Mouse (Mus musculus) forebrain, embryonic 10.5 days (tissue): ENCODE measurements around the gene Aamp. TPM values are rescaled to one million over a fixed set of nuclear protein-coding genes. Genes with fewer than 3 reads are reported as not detected.
A peak's percentile ranks its signal among the peaks of the same experiment; 100 is the strongest.

Source experiments
- DNase-seq: peaks from one replicate; pipeline ENCODE4 v3.0.0-alpha.2; 2017; ENCODE audit warnings: low spot score; ENCODE audit errors: extremely low spot score
- H3K27ac ChIP-seq: fragments of 300-500 bp; sonication (generic); 2 replicates; pipeline ENCODE4 v1.5.1; 2016; ENCODE audit warnings: mild to moderate bottlenecking
- H3K27me3 ChIP-seq: fragments of 300-500 bp; sonication (generic); 2 replicates; pipeline ENCODE4 v1.6.1; 2016; ENCODE audit warnings: mild to moderate bottlenecking; ENCODE audit not compliant: poor library complexity, severe bottlenecking
- H3K36me3 ChIP-seq: fragments of 300-500 bp; sonication (generic); replicated peaks from 2 replicates; pipeline ENCODE4 v1.6.1; 2016; ENCODE audit warnings: mild to moderate bottlenecking, moderate library complexity
- H3K4me1 ChIP-seq: fragments of 300-500 bp; sonication (generic); 2 replicates; pipeline ENCODE4 v1.6.1; 2016
- H3K4me3 ChIP-seq: fragments of 300-500 bp; sonication (generic); 2 replicates; pipeline ENCODE4 v1.5.1; 2016; ENCODE audit warnings: mild to moderate bottlenecking, moderate library complexity
- H3K9me3 ChIP-seq: fragments of 300-500 bp; sonication (generic); 2 replicates; pipeline ENCODE4 v1.6.1; 2016; ENCODE audit warnings: mild to moderate bottlenecking, moderate library complexity
- WGBS: fragments of 180-500 bp; shearing (Covaris S2); methylation state at CpG from one replicate; pipeline ENCODE4 v1.1.7; 2016; 5-methylcytosine and 5-hydroxymethylcytosine counted together
- polyA plus RNA-seq: library from polyadenylated mRNA; unstranded; fragments of >200 nt; fragmentation: Nextera tagmentation; extraction: Ambion mirVana; gene quantifications from 2 replicates; pipeline ENCODE4 v1.2.1, GENCODE M21; 2016

Gene Aamp
- polyA plus RNA-seq, 1 experiment from 2014 or later: 246 TPM

DNA sequence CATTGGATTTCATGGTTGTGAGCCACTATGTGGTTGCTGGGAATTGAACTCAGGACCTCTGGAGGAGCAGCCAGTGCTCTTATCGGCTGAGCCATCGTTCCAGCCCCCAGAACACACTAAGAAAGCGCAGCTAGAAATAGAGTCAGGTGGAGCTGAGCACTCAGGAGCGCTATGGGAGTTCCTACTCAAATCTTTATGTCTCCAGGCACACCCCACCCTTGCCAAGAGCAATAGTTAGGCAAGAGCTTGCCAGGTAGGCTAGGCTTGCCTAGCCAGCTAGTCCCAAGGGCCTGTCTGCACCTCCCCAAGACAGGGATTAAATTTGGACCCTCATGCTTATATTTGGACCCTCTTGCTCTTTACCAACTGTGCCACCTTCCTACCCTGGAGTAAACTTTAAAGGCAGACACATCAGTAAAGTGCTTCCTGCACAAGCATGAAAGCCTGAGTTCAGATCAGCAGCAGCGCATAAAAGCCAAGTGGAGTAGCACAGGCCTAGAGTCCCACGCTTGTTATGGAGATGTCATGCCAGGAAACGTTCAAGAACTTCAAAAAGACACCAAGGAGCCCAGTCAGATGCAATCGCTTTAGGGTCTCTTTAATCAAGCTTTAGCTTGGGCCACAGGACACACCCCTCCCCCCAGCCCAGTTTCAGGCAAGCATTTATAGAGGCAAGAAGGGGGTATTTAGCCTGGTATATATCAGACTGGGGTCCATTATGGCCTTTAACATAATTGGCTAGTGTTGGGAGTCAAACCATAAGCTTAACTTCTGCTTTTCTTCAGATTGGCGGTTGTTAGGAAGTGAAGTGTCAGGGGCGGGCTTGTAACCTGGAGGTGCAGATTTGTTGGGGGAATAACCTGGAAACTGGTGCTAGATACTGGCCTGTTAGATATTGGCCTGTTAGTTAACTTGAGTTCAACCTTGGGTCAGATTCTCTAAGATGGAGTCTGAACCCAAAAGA, 23.7 kb upstream of the Aamp start:
- no peaks in the 10 kb centered on the region for H3K36me3 ChIP-seq
- peaks cover 20% of the 10 kb centered on the region; the same call in 1 of the 2 replicates for H3K27me3 ChIP-seq
- 77% methylated on average over 10 of the region's 10 CpGs for WGBS

DNA sequence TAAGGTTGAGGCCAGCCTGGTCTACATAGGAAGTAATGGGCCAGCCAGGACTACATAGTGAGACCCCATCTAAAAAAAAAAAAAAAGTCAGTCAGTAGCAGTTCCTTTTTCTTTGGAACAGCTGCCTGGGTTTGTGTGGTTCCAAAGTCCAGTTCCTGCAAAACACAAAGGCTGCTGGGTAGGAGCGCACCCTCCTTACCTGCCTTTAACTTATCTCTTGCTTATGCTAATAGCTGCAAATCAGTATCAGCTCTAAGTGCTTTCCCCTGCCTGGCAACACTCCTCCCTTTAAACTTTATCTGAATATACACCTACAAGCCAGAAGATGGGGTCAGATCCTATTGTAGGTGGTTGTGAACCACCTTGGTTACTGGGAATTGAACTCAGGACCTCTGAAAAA, 22.6 kb upstream of the Aamp start:
- Histone ChIP-seq H3K36me3 (no peaks in the 10 kb centered on the region), H3K27ac (no peak overlapping the region), H3K9me3 (no peaks in the 10 kb centered on the region), H3K27me3 (peaks cover 29% of the 10 kb centered on the region), H3K4me3 (no peak overlapping the region), H3K4me1 (peaks cover 19% of the 10 kb centered on the region)
- 96% methylated on average over 1 of the region's 1 CpGs for WGBS
- no peak for DNase-seq

More for the DNA sequence above, 23.7 kb upstream of the Aamp start:
- Histone ChIP-seq H3K4me1 (peaks cover 17% of the 10 kb centered on the region), H3K27ac (no peak overlapping the region), H3K4me3 (no peak overlapping the region), H3K9me3 (no peaks in the 10 kb centered on the region)
- DNase-seq: no peak

DNA sequence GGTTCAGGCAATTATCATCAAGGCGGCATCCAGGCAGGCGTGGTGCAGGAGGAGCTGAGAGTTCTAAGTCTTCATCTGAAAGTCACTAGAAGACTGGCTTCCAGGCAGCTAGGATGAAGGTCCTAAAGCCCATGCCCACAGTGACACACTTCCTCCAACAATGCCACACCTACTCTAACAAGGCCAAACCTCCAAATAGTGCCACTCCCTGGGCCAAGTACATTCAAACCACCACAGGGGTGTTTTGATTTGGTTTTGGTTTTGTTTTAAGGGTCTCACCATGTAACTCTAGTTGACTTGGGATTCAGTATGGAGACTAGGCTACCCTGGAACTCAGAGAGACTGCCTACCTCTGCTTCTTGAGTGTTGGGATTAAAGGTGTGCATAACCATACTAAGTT, 21.0 kb upstream of the Aamp start, which contains the start of gene Tmbim1:
Tmbim1 (minus strand) TSS at position 101 of the 400 bp plus-strand sequence.
- WGBS: 89% methylated on average over 2 of the region's 2 CpGs
- H3K4me3 ChIP-seq: peak within 1 kb of the TSS; percentile 73

DNA sequence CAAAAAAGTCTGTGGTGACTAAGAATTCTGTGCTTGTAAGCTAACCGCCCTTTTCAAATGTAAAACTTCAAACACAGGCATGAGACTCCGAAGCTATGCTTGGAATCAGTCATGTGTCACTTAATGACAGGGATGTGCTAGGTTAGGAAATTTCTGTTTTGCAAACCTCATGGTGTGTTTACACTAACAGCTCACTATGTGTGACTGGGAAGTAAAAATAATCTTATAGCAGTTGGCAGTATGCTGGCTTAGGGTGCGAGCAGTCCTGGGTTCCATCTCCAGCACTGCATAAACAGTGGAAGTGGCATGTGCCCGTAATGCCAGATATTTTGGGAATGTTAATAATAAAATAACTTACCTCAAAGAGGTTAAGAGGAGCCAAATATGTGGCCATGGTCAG, 20.4 kb upstream of the Aamp start:
- Histone ChIP-seq H3K4me3 (no peak overlapping the region), H3K27ac (no peak overlapping the region), H3K27me3 (peaks cover 31% of the 10 kb centered on the region), H3K36me3 (no peaks in the 10 kb centered on the region), H3K9me3 (no peaks in the 10 kb centered on the region), H3K4me1 (peaks cover 18% of the 10 kb centered on the region)
- DNase-seq: no peak
- 84% methylated on average over 4 of the region's 4 CpGs for WGBS

More for the DNA sequence above, 21.0 kb upstream of the Aamp start, which contains the start of gene Tmbim1:
- H3K9me3 ChIP-seq: no peaks in the 10 kb centered on the region
- no peak within 1 kb of the TSS for H3K27ac ChIP-seq
- H3K36me3 ChIP-seq: no peaks in the 10 kb centered on the region
- no peak for DNase-seq
- peaks cover 19% of the 10 kb centered on the region for H3K4me1 ChIP-seq
- peaks cover 31% of the 10 kb centered on the region for H3K27me3 ChIP-seq

DNA sequence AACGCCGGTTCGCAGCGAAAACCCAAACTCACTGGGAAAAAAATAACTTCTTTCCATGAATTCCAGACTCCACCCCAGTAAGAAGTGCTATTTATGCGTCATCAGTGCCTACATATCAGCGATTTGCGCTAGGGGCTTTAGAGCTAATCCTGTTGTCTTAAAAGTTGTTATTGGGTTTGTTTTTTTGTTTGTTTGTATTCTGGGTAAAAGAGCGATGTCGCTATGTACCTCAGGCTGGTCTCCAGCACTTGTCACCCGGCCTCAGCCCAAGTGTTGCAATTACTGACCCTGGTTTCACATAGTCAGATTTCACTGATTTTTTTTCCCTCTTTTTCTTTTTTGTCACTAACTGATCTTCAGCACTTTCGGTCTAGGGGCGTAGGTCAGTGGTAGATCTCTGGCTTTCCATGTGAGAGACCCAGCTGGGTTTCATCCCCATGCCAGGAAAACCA, 19.8 kb upstream of the Aamp start:
- peaks cover 31% of the 10 kb centered on the region for H3K27me3 ChIP-seq
- peak overlapping the region; percentile 80 for H3K27ac ChIP-seq
- peaks cover 15% of the 10 kb centered on the region for H3K4me1 ChIP-seq
- WGBS: 8% methylated on average over 12 of the region's 12 CpGs
- H3K9me3 ChIP-seq: no peaks in the 10 kb centered on the region
- H3K36me3 ChIP-seq: no peaks in the 10 kb centered on the region
- DNase-seq: no peak
- H3K4me3 ChIP-seq: peak overlapping the region; percentile 73

DNA sequence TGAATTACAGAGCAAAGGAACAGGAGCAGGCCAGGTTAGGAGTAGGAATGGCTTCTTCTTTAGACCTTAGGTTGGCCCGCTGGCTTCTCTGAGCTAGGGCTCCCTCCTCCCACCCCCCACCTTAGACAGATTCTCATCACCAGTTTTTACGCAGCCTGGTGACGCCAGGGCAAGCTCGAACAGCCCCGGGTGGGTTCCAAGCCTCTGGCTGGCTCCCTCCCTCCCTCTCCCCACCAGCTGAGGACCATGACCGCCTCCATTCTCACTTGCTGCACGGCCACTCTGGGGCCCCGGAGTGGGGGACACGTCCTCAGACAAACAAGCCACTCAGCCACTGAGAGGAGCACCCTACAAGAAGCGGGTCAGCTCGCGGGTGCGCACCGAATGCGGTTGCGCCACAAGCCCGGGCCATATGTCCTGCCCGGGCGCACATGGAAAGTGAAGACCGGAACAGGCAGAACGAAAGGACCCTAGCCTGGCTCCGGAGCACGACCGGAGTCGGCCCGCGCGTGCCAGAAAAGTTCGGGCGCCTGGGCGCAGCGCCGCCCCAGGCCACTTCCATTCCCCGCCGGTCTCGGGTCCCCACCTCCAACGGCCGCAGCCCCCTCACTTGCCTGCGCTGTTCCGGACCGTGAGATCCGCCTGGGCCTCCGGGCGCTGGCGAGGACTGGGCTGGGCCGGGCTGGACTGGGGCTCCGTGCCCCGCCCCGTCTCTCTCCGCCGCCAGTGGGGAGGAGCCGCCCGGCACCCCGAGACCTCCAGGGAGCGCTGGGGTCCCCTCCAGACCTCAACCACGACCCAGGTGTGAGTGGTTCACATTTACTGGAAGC, 19.2 kb upstream of the Aamp start:
- Histone ChIP-seq H3K4me3 (peak overlapping the region; percentile 73), H3K36me3 (no peaks in the 10 kb centered on the region), H3K27ac (peak overlapping the region; percentile 80), H3K9me3 (no peaks in the 10 kb centered on the region), H3K4me1 (peaks cover 15% of the 10 kb centered on the region), H3K27me3 (peaks cover 31% of the 10 kb centered on the region)
- under 1% methylated on average over 56 of the region's 56 CpGs for WGBS
- DNase-seq: peak; percentile 59

DNA sequence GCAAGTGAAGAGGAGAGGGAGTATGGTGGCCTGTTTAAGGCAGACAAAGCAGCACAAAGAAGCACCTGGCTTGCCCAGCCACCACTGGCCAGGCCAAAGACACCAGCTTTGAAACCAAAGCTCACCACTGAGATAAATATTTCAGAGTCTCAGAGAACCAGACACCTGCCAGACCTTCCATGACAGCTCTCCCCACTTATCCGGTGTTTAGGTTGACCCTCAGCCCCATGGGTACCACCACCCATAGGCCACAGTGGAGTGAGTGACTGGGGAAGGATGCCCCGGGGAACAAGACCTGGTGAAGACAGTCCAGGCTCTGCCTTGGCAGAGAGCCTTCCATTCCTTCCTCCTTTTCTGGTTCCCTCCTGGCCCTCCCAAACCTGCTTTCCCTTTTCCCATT, 18.3 kb upstream of the Aamp start:
- WGBS: 93% methylated on average over 2 of the region's 2 CpGs
- peaks cover 31% of the 10 kb centered on the region for H3K27me3 ChIP-seq
- H3K9me3 ChIP-seq: no peaks in the 10 kb centered on the region
- H3K27ac ChIP-seq: no peak overlapping the region
- no peak overlapping the region for H3K4me3 ChIP-seq
- DNase-seq: no peak
- H3K36me3 ChIP-seq: no peaks in the 10 kb centered on the region
- H3K4me1 ChIP-seq: peaks cover 15% of the 10 kb centered on the region

DNA sequence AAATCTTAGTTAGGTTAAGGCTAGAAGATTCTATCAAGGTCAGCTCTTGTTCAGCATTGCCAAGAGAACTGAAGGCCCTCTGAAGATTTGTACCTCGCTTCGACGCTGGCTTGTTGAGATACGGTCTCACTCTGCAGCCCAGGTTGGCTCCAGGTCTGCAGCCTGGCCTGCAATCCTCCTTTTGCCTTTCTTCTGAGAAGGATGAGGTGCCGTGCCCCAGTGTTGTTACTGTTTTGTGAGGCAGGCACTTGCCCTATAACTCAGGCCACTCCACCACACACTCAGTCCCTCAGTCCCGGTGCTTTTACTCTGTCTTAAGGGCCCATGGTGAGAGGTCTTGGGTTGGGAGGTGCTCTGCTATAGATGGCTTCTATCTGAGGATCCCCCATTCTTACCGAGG, 17.7 kb upstream of the Aamp start:
- Histone ChIP-seq H3K4me3 (no peak overlapping the region), H3K9me3 (no peaks in the 10 kb centered on the region), H3K36me3 (peaks cover 4% of the 10 kb centered on the region), H3K27me3 (peaks cover 31% of the 10 kb centered on the region), H3K27ac (no peak overlapping the region), H3K4me1 (peaks cover 15% of the 10 kb centered on the region)
- 91% methylated on average over 7 of the region's 7 CpGs for WGBS
- no peak for DNase-seq

DNA sequence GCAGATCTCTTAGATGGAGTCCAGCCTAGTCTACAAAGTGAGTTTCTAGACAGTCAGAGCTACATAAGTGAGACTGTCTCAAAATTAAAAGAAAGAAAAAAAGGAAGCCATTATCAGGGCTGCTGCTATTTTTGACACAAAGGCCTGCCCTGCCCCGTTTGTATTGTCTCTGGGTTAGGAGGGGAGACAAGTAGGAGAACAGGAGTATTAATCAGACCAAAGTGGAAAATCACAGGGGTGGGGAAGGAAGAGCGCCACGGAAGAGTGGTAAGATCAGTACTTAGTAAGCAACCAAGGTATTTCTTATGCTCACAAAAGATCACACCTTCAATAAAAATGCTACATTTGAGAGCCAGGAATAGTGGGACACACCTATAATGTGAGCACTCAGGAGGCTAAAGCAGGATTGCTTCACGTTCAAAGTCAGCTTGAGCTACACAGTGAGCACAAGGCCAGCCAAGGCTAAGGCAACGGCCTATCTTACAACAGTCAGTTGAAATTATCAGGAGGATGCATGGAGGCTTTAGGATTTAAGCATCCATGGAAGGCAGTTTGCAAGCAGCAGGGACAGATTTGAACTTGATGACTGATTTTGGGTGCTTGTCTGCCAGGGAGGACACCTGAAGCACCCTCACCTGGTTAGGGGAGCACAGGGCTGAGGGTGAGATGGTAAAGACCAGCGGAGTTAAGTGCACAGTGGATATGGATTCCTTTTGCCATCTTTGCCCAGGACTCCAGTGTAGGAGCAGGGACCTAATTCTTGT, 16.0 kb upstream of the Aamp start:
- no peak for DNase-seq
- 88% methylated on average over 6 of the region's 6 CpGs for whole genome bisulfite sequencing
- H3K4me3 ChIP-seq: no peak overlapping the region

DNA sequence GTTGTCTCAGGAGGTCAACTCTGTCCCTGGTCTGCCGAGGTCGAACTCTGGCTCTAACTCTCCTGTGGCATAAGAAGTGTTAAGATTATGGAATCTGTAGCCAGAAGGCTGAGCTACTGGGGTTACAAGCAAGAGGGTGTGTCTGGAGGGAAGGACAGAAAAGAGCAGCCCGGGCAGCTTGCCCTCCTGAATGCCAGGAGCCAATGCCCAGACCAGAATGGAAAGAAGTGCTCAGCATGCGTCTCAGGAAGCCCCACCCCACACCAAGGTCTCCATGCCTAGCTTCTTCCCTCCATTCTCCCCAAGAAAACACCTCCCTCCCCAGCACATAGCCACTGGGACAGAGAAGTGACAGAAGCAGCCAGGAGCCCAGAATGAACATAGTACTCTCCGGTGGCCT, 14.5 kb upstream of the Aamp start:
- H3K9me3 ChIP-seq: no peaks in the 10 kb centered on the region
- H3K4me1 ChIP-seq: peaks cover 33% of the 10 kb centered on the region
- no peak overlapping the region for H3K4me3 ChIP-seq
- WGBS: 84% methylated on average over 5 of the region's 5 CpGs
- H3K36me3 ChIP-seq: peaks cover 12% of the 10 kb centered on the region
- no peak for DNase-seq
- H3K27me3 ChIP-seq: peaks cover 15% of the 10 kb centered on the region
- H3K27ac ChIP-seq: no peak overlapping the region

More for the DNA sequence above, 16.0 kb upstream of the Aamp start:
- Histone ChIP-seq H3K4me1 (peaks cover 30% of the 10 kb centered on the region), H3K36me3 (peaks cover 9% of the 10 kb centered on the region), H3K27me3 (peaks cover 30% of the 10 kb centered on the region), H3K9me3 (no peaks in the 10 kb centered on the region), H3K27ac (no peak overlapping the region)

DNA sequence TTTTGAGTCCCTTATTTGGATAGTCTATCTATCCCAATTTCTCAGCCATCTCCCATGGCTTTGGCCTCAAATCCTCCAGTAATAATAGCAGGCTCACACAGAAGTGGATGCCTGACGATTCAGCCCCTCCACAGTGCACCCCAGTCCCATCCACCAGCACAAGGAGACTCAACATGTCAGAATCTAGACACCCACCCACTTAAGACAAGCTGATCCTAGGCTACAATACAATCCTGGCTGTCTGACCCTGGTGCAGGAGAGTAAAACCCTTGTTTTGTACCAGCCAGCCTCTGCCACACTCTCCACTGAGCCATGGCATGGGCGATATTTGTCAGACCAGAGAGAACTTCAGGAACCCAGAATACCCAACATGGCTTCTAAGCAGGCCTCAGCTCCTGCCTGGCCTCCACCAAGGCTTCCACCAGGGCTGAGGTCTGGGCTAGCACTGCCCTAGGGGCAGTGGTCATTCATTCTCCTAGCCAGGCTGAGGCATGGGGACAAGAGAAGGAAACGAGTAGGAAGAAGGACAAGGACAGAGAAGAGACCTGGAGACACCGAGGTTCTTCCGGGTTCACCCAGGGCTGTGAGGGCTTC, 13.7 kb upstream of the Aamp start:
- H3K9me3 ChIP-seq: no peaks in the 10 kb centered on the region
- H3K27me3 ChIP-seq: peaks cover 11% of the 10 kb centered on the region
- H3K36me3 ChIP-seq: peaks cover 18% of the 10 kb centered on the region
- H3K4me3 ChIP-seq: no peak overlapping the region
- WGBS: 86% methylated on average over 5 of the region's 5 CpGs
- peaks cover 25% of the 10 kb centered on the region for H3K4me1 ChIP-seq
- no peak for DNase-seq
- H3K27ac ChIP-seq: no peak overlapping the region

DNA sequence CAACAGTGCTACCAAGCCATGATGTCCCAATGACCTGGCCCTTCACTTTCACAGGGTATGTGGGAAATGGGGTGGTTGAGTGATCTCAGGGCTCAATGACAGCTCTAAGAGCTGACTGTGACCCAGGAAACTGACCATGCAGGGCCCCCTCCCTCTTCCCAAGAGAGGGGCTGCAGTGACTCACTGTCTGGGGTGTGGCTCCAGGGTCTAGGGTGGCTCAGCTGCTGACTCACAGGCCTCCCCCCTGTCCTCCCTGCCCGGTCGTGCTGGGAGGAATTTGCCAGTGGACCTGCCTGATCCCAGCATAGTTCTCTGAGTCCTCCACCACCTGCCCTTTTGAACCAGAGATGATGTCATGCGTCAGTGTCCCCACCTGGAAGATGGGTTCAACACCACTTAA, 12.7 kb upstream of the Aamp start:
- Histone ChIP-seq H3K4me3 (no peak overlapping the region), H3K27ac (peak overlapping the region; percentile 17; the same call in 1 of the 2 replicates), H3K27me3 (0 out of 2 replicates have a peak, but pooled peaks cover 3% of the 10 kb centered on the region), H3K4me1 (peaks cover 23% of the 10 kb centered on the region), H3K36me3 (peaks cover 27% of the 10 kb centered on the region), H3K9me3 (no peaks in the 10 kb centered on the region)
- DNase-seq: no peak
- WGBS: 83% methylated on average over 3 of the region's 3 CpGs
